Mouse (Mus musculus) ovary, postnatal 10 days (tissue): ENCODE results near the gene Bcl9l.

Experiments used
- DNase-seq: peaks from one replicate; pipeline ENCODE4 v3.0.0; 2022; ENCODE audit warnings: low spot score

The Bcl9l gene

GRCm38 (mm10) chr9:44483510-44484044, 952 bp downstream of the Bcl9l start:
- no peak for DNase-seq

GRCm38 (mm10) chr9:44484311-44485104, 1.9 kb downstream of the Bcl9l start:
- DNase-seq: no peak

GRCm38 (mm10) chr9:44485105-44485515, 2.5 kb downstream of the Bcl9l start:
- no peak for DNase-seq

GRCm38 (mm10) chr9:44485516-44486161, 3.0 kb downstream of the Bcl9l start:
- no peak for DNase-seq

GRCm38 (mm10) chr9:44486335-44486734, 3.7 kb downstream of the Bcl9l start:
- no peak for DNase-seq

GRCm38 (mm10) chr9:44486741-44487421, 4.3 kb downstream of the Bcl9l start:
- DNase-seq: peak; percentile 13

- DNase-seq: peak; percentile 41
Observed at GRCm38 (mm10) chr9:44487441-44487840, 4.8 kb downstream of the Bcl9l start.

GRCm38 (mm10) chr9:44488416-44488815, 5.8 kb downstream of the Bcl9l start:
- peak; percentile 15 for DNase-seq

GRCm38 (mm10) chr9:44488855-44489381, 6.3 kb downstream of the Bcl9l start:
- peak; percentile 59 for DNase-seq

GRCm38 (mm10) chr9:44489651-44490085, 7.0 kb downstream of the Bcl9l start:
- no peak for DNase-seq

GRCm38 (mm10) chr9:44490086-44490967, 7.7 kb downstream of the Bcl9l start:
- DNase-seq: no peak

GRCm38 (mm10) chr9:44491351-44491750, 8.7 kb downstream of the Bcl9l start:
- no peak for DNase-seq

GRCm38 (mm10) chr9:44492631-44493461, 10.2 kb downstream of the Bcl9l start:
- DNase-seq: peak; percentile 1

GRCm38 (mm10) chr9:44494261-44494862, 11.7 kb downstream of the Bcl9l start:
- no peak for DNase-seq

GRCm38 (mm10) chr9:44494863-44495809, 12.5 kb downstream of the Bcl9l start:
- DNase-seq: no peak

GRCm38 (mm10) chr9:44495810-44496344, 13.3 kb downstream of the Bcl9l start:
- no peak for DNase-seq

- no peak for DNase-seq
Observed at GRCm38 (mm10) chr9:44496803-44497461, 14.3 kb downstream of the Bcl9l start.
